Mouse (Mus musculus) heart, adult 9 months (tissue): ENCODE results near the gene Fh1.

Source experiments
- DNase-seq, 2 experiments: peaks; one replicate each; pipeline ENCODE4 v3.0.0; 2022; ENCODE audit warnings: low spot score in 2 of 2

Gene Fh1

DNA sequence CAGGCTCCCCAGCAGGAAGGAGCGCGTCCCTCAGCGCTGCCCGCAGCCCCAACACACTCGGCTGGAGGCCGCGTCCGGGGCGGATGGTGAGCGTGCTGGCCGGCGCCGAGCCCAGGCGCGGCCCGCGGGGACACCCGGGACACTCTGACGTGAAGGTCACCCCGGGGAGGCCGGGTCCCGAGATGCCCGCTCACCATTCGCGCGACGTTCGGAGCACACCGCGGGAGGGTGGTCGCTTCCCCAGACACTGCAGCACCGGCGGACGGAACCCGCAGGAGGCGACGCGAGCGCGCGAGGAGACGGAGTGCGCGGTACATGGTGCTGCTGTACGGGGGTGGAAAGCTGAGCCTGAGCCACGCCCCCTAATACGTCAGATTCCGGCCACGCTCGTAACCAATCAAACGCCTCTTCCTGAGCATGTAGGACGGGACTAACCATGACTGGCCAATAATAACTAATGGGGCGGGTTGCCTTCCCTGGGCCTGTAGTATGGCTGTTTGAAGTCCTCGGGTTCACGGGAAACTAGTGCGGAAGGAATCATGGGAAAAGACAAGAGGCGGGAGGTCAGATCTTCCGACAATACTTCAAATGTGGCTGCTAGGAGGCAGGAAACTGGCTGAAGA is at the start of gene Fh1:
Gene Fh1 (minus strand): TSS at position 379 of the 623 bp plus-strand sequence.
- DNase-seq = peak; percentile 98

DNA sequence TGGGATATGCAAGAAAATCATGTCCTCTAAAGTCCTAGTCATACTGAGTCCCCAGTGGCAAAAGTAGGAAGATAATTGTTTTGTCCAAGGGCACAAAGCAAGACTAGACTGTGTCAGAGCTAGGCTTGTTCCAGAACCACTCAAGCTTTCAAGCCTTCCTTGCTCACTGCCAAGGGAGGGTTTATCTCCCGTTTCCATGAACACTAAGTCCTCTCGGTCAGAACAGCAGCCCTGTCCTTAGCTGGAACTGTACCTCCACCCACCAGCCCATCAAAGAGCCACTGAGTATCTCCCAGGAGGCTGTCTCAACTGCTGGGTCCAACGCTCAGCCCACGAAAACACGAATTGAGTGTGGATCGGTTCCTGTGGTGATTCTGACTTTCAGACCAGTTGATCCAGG is 49.7 kb upstream of the Fh1 start:
- DNase-seq = peak in 1 of 2 experiments; percentile 41

GRCm38 (mm10) chr1:175673563-175674325 is 48.3 kb upstream of the Fh1 start:
- no peak for DNase-seq

DNA sequence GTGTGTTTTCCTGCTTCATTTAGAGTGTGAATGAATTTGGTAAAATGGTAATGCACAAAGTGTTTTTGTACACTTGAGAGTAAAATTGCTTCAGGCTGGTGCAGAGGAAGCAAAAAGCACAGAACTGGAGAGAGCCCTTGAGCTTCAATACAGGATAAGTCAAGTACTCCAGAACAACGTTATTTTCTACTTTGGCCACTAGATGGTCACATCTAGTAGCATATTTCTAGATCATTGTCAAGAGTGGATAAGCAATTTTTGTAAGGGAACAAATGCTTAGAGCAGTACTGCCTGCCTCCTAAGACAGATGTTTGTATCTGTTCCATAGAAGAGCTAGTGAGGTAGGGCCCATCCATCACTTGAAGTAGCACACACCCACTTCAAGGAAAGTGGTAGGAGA is 46.2 kb upstream of the Fh1 start:
- no peak for DNase-seq

DNA sequence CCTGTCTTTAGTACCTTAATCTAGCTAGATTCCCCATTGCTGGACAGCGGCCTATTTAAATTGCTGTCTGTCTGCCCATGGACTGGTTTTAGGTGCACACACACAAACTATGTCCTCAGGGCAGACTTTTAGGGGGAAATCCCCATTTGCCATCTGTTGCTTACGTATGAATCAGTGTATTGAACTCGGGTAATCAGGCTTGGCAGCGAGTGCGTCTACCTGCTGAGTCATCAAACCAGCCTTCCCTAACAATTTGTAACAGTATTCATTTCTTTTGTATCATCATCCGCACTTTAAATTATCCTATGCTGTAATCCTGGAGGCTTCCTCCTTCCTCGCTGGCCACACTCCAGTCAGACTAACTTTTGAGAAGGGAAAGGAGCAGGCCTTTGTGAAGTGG is 44.6 kb upstream of the Fh1 start:
- no peak for DNase-seq

DNA sequence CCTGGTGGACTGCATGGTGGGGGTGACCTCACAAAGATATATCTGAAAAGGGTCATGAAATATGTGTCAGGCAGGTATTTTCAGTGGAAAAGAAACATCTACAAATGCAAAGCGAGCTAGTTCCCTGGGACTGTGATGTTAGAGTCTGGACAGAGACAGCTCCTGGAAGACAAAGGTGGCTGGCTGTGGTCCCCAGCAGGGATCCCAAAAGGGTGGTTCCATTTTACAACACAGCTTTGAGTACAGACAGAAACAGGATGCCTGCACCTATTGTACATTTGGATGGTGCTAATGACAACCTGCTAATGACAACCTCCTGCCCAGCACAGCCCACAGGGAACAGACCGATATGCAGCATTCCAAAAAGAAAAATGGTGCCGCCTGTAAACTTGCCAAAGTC is 44.0 kb upstream of the Fh1 start:
- no peak for DNase-seq

DNA sequence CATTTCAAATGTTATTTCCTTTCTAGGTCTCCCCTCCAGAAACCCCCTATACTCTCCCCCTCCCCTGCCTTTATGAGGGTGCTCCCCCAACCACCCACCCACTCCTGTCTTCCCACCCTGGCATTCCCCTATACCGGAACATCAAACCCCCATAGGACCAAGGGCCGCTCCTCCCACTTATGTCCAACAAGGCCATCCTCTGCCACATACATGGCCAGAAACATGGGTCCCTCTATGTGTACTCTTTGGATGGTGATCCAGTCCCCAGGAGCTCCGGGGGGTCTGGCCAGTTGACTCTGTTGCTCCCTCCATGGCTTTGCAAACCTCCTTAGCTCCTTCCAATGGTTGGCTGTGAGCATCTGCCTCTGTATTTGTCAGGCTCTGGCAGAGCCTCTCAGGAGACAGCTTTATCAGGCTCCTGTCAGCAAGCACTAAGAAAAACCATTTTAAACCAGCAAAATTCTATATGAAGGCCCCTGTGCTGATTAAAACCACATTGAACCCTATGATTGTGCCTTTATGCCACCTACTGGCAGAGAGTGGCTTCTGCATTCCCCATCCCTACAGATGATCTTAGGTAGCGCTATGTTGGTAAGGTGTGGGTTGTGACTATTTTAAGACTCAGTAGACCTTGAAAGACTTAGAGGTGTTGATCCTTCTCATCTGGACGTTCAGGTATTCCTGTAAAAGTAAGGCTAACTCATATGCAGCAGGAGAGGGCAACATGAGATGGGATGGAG is 43.4 kb upstream of the Fh1 start:
- no peak for DNase-seq

DNA sequence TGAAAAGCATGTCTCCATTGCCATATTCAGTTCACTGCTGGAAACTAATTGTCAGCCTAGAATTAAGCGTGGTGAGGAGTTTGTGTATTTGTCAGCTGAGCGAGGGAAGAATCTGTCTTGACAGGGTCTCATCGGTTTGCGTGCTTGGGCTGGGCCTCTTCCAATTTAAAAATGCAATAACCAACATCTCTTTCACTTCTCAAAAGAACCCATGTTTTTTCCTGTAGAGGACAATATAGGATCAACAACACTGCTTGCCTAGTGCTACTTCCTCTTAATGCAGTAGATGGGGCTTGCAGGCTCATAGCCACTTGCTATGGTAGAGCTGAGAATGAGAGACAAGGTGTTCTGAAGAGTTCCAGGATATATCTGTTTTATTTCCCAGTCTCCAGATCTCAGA is 34.5 kb upstream of the Fh1 start:
- no peak for DNase-seq

DNA sequence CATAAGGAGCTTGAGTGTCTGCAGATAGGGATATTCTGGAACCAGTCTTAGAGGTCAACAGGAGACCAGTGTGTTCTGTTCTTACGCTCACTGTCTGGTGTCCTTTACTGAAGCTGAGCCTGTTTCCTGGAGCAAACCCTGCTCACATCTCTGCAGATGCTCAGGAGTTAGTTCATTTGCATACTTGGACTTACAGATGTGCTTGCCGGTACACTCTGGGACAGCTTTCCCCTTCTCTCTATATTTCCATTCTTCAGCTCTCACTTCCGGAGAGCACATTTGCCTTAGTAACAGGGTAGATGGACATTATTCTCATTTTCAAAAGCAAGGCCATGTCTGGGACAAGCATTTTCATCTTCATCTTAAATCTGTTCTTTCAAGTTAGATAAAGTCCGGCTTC is 23.2 kb upstream of the Fh1 start:
- no peak for DNase-seq

DNA sequence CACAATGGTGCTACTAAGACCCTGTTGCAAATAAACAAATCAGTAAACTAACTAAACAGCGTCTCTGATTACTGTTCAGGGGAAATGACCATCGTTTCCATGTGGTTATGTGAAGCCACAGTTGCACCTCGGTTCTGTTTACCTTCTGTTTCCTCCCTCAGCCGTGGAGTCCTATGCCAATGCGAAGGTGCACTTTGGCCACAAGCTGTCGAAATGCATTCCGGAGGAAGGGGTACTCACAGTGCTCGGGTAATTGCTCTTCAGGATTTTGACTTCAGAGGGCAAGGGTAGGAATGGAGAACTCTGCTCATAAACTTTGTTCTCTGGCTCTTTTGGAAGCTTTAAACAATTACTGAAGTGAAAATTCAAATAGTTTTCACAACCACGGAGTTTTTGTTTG is 21.5 kb upstream of the Fh1 start:
- no peak for DNase-seq

GRCm38 (mm10) chr1:175643496-175644265 is 18.2 kb upstream of the Fh1 start:
- no peak for DNase-seq

DNA sequence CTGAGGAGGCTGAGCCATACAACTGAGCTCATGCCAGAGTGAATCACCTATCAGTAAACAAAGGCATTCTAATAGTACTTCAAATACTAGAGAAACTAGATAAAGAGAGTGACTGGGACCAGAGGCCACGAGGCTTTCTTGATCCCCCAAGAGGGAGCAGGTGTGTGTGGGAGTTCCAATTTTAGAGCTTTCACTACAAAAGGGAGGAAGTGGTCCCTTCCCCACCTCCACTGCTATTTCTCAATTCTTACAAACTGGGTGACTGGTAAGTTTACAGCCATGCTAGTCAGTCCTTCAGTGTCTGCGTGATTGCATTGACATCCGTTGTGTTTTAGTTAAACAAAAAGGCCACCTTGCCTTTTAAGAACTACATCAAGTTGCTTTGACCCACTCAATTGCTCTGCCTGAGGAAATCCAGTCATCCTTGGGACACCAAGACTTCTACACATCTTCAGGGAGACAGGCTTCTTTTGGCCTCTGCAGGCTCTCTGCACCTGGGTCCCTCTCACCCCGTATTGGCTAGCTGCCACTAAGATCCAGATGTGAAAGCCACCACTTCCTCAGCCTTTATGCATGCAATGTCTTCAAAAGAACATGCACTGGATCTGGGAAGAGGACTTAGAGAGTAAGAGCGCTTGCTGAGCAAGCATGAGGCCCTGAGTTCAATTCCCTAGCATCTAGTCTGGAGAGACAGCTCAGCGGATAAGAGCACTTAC is 15.2 kb upstream of the Fh1 start:
- DNase-seq = no peak

DNA sequence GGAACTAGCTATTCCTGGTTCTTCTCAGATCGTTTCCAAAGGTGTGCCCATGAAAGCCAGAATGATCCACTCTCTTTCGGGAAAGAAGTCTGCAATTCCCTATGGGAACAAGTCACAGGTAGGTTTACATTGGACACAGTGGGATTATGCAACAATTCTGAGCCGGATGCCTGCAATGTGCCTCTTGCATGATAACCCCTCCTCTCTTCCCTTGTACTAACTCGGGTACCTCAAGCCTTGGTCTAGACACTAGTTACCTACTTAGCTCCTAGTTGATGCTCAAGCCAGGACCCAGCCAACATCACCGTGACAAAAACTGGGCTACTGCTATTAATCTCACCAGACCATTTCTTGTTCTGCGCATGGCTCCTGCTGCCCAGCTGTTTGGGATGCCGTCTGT is 13.6 kb upstream of the Fh1 start:
- no peak for DNase-seq

- DNase-seq = no peak
Measured at GRCm38 (mm10) chr1:175637677-175638076, 12.2 kb upstream of the Fh1 start.

- DNase-seq = no peak
Measured at GRCm38 (mm10) chr1:175632470-175632869, 7.0 kb upstream of the Fh1 start.

GRCm38 (mm10) chr1:175631721-175632221 is 6.3 kb upstream of the Fh1 start:
- DNase-seq = no peak

- no peak for DNase-seq
Measured at GRCm38 (mm10) chr1:175631080-175631479, 5.6 kb upstream of the Fh1 start.

DNA sequence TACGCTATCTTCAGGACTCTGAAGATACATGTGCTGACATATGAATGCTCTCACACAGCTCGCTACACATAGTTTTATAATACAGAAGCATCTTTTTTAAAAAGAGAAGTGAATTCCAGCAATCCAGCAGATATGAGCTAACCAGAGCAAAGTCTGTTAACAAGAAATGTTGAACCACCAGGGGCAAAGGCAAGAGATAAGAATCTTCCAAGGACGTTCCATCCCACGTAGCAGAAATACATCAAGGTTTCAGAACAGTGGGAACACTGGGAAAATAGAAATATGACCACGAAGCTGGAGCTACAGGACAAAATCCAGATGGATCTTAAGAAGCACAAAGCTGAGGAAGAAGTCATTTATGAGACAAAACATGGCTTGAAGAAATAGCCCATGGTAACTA is 4.9 kb upstream of the Fh1 start:
- no peak for DNase-seq

- DNase-seq = no peak
Measured at GRCm38 (mm10) chr1:175629248-175629647, 3.8 kb upstream of the Fh1 start.

- DNase-seq = no peak
Measured at GRCm38 (mm10) chr1:175625990-175626692, 706 bp upstream of the Fh1 start.

DNA sequence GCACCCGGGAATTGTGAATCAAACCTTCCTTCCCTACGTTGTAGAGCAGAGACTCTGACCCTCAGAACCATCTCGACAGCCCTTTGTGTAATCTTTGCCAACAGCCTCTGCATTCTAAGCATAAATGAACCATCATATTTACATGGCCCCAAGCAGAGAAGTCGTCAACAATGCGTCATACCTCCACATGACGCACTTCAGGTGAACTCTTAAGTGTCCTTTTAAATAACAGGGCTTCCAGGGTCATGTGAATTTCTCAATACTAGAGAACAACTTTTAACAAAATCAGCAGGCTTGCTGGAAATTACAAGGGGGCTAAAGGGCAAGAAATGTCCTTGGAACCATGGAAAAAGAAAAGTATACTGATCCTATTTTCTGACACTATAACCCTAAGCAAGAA is 1.8 kb downstream of the Fh1 start:
- DNase-seq = no peak
